Mouse (Mus musculus) MEL-GATA-1-ER (cell line): Measurements from ENCODE around the gene 2210017I01Rik.

ENCODE experiments used
- DNase-seq: peaks from one replicate; pipeline ENCODE4 v3.0.0-alpha.2; 2012; ENCODE audit warnings: low read depth; ENCODE audit errors: extremely low read depth

2210017I01Rik gene

GRCm38 (mm10) chr3:92565418-92565817, 41.9 kb downstream of the 2210017I01Rik start:
- DNase-seq: no peak
